Mouse (Mus musculus): Measurements from ENCODE around the gene Orc2. TPM values are rescaled to one million over a fixed set of nuclear protein-coding genes. Genes with fewer than 3 reads are reported as not detected.
A peak's percentile ranks its signal among the peaks of the same experiment; 100 is the strongest.

Gene Orc2
- polyA plus RNA-seq (2015; fragmentation: Nextera tagmentation; extraction: Ambion mirVana): 30.5 and 32.9 TPM in 2 replicates

DNA sequence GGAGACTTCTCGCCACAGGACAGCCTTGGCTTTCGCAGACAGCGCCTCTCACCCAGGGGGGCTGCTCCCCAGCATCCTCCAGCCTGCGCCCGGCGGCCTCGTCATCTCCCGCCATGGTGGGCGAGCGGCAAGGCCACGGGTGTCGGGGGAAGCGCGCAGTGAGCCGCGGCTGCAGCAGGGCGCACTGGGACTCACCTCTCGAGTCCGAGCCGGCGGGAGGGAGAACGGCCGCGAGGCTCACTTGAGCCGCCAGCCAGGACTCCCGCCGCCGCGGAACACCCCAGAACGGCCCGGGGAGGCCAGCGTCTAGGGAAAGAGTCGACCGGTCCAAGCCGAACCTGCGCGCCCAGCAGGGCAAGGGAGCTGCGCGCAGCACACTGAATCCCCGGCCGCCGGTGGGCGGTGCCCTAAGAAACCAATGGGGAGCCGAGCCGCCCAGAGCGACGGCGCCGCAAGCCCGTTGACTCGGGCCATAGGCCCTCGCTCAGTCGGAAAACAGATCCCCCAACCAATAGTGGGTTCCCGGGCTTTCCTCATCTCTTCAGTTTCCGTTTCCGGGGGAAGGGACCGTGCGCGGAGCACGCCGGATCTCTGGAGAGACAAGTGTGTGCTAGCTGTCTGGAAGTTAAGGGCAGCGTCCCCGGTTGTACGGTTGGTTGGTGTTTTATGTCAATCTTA is at the start of gene Orc2:
Orc2 (minus strand) TSS at position 533 of the 678 bp plus-strand sequence.
- H3K36me3 ChIP-seq: peaks cover 25% of the 10 kb centered on the region
- H3K9ac ChIP-seq (replicated peaks): peak within 1 kb of the TSS; percentile 86
- peaks cover 18% of the 10 kb centered on the region; the same call in 1 of the 2 replicates for H3K9me3 ChIP-seq
- H3K4me1 ChIP-seq: peaks cover 19% of the 10 kb centered on the region
- under 1% methylated on average over 64 of the region's 64 CpGs for WGBS
- H3K4me3 ChIP-seq: peak within 1 kb of the TSS; percentile 81
- ATAC-seq (replicated peaks): peak; percentile 100
- peak within 1 kb of the TSS; percentile 79 for H3K27ac ChIP-seq (replicated peaks)
- peak within 1 kb of the TSS; percentile 89 for H3K4me2 ChIP-seq (replicated peaks)
- no peaks in the 10 kb centered on the region for H3K27me3 ChIP-seq

DNA sequence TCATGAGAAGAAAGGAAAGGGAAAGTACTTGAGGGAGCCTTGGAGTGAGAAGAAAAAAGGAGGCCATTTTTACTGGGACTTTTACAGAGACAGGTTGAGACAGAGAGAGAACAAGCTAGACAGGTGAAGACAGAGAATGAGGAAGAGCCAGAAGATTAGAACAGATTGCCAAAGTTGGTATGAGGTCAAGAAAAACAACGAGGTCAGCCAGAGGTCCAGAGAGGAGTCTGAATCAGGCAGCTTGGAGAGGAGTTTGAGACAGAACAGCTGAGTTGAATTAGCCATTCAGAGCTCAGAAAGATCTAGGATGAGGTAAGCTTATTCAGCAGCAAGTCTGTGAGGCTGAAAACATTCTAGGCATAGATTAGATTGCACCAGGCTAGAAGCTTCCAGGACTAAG is 36.5 kb upstream of the Orc2 start:
- no peak overlapping the region for H3K9ac ChIP-seq (replicated peaks)
- no peak overlapping the region for H3K27ac ChIP-seq (replicated peaks)
- 94% methylated on average over 1 of the region's 1 CpGs for WGBS
- H3K36me3 ChIP-seq: peaks cover 59% of the 10 kb centered on the region
- no peaks in the 10 kb centered on the region for H3K9me3 ChIP-seq
- H3K4me2 ChIP-seq (replicated peaks): no peak overlapping the region
- H3K4me1 ChIP-seq: no peaks in the 10 kb centered on the region
- H3K27me3 ChIP-seq: no peaks in the 10 kb centered on the region
- no peak overlapping the region for H3K4me3 ChIP-seq
- no peak for ATAC-seq (replicated peaks)

DNA sequence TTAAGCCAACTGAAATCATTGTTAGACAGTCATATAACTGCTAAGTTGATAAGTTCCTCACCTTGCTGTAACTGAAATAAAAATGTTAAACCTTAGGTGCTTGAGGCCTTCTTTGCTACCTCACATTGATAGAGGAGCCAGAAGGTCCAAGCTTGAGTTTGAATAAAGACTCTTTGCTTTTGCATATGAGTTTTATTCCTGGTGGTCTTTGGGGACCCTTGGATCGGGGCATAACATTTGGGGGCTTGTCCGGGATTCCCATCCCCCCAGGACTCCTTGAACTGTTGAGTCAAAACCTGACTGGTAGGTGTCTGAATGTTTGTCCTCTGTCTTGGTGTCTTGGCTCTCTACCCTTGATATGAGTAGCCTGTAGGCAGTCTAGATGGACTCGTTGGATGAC is 2.3 kb upstream of the Orc2 start:
- peaks cover 19% of the 10 kb centered on the region for H3K4me1 ChIP-seq
- WGBS: 94% methylated on average over 3 of the region's 3 CpGs

GRCm38 (mm10) chr1:58503793-58504370 is 1.0 kb downstream of the Orc2 start:
- H3K27ac ChIP-seq (replicated peaks): peak overlapping the region; percentile 79
- peaks cover 15% of the 10 kb centered on the region; the same call in 1 of the 2 replicates for H3K9me3 ChIP-seq
- H3K9ac ChIP-seq (replicated peaks): peak overlapping the region; percentile 86
- peaks cover 19% of the 10 kb centered on the region for H3K4me1 ChIP-seq
- peak overlapping the region; percentile 81 for H3K4me3 ChIP-seq
- no peak for ATAC-seq (replicated peaks)
- H3K27me3 ChIP-seq: no peaks in the 10 kb centered on the region
- peak overlapping the region; percentile 89 for H3K4me2 ChIP-seq (replicated peaks)
- H3K36me3 ChIP-seq: peaks cover 30% of the 10 kb centered on the region
- 27% methylated on average over 9 of the region's 9 CpGs for WGBS

More for the DNA sequence above, 2.3 kb upstream of the Orc2 start:
- Histone ChIP-seq H3K4me3 (no peak overlapping the region), H3K9ac (replicated peaks) (no peak overlapping the region), H3K9me3 (peaks cover 18% of the 10 kb centered on the region; the same call in 1 of the 2 replicates), H3K36me3 (0 out of 2 replicates have a peak, but pooled peaks cover 11% of the 10 kb centered on the region), H3K27me3 (no peaks in the 10 kb centered on the region), H3K4me2 (replicated peaks) (no peak overlapping the region), H3K27ac (replicated peaks) (no peak overlapping the region)
- ATAC-seq (replicated peaks): no peak

GRCm38 (mm10) chr1:58503134-58503533 is 1.8 kb downstream of the Orc2 start:
- H3K9ac ChIP-seq (replicated peaks): no peak overlapping the region
- H3K27ac ChIP-seq (replicated peaks): no peak overlapping the region
- H3K27me3 ChIP-seq: no peaks in the 10 kb centered on the region
- H3K36me3 ChIP-seq: peaks cover 30% of the 10 kb centered on the region
- H3K4me2 ChIP-seq (replicated peaks): peak overlapping the region; percentile 89; the same call in 1 of the 2 replicates
- no peak for ATAC-seq (replicated peaks)
- peaks cover 13% of the 10 kb centered on the region; the same call in 1 of the 2 replicates for H3K9me3 ChIP-seq
- H3K4me3 ChIP-seq: peak overlapping the region; percentile 81; the same call in 1 of the 2 replicates
- peaks cover 19% of the 10 kb centered on the region for H3K4me1 ChIP-seq

DNA sequence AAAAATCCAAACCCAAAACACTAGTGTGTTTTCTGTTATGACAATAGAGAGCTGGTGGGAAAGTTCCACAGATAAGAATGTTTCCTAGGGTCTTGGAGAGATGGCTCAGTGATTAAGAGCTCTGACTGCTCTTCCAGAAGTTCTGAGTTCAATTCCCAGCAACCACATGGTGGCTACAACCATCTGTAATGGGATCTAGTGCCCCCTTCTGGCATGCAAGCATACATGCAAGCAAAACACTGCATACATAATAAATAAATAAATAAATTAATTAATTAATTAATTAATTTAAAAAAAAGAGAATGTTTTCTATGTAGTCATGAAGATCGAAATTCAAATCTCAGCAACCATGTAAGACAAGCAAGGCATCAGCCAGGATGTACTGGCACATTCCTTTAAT is 6.2 kb downstream of the Orc2 start:
- Histone ChIP-seq H3K9ac (replicated peaks) (no peak overlapping the region), H3K9me3 (no peaks in the 10 kb centered on the region), H3K4me1 (peaks cover 8% of the 10 kb centered on the region), H3K4me2 (replicated peaks) (no peak overlapping the region), H3K4me3 (no peak overlapping the region), H3K36me3 (peaks cover 50% of the 10 kb centered on the region), H3K27me3 (no peaks in the 10 kb centered on the region), H3K27ac (replicated peaks) (no peak overlapping the region)
- ATAC-seq (replicated peaks): no peak
- 94% methylated on average over 1 of the region's 1 CpGs for WGBS

- H3K9me3 ChIP-seq: no peaks in the 10 kb centered on the region
- peaks cover 60% of the 10 kb centered on the region for H3K36me3 ChIP-seq
- 97% methylated on average over 4 of the region's 4 CpGs for WGBS
- no peaks in the 10 kb centered on the region for H3K27me3 ChIP-seq
- no peak overlapping the region for H3K27ac ChIP-seq (replicated peaks)
- H3K4me1 ChIP-seq: no peaks in the 10 kb centered on the region
- no peak overlapping the region for H3K4me2 ChIP-seq (replicated peaks)
- ATAC-seq (replicated peaks): no peak
- H3K4me3 ChIP-seq: no peak overlapping the region
- no peak overlapping the region for H3K9ac ChIP-seq (replicated peaks)
These were observed 7.2 kb downstream of the Orc2 start for GRCm38 (mm10) chr1:58497678-58498077.

GRCm38 (mm10) chr1:58495603-58496002 is 9.3 kb downstream of the Orc2 start:
- Histone ChIP-seq H3K36me3 (peaks cover 76% of the 10 kb centered on the region), H3K4me2 (replicated peaks) (no peak overlapping the region), H3K4me3 (no peak overlapping the region), H3K9me3 (no peaks in the 10 kb centered on the region), H3K27me3 (no peaks in the 10 kb centered on the region), H3K4me1 (no peaks in the 10 kb centered on the region), H3K9ac (replicated peaks) (no peak overlapping the region), H3K27ac (replicated peaks) (no peak overlapping the region)
- no peak for ATAC-seq (replicated peaks)
- WGBS: 91% methylated on average over 6 of the region's 6 CpGs

DNA sequence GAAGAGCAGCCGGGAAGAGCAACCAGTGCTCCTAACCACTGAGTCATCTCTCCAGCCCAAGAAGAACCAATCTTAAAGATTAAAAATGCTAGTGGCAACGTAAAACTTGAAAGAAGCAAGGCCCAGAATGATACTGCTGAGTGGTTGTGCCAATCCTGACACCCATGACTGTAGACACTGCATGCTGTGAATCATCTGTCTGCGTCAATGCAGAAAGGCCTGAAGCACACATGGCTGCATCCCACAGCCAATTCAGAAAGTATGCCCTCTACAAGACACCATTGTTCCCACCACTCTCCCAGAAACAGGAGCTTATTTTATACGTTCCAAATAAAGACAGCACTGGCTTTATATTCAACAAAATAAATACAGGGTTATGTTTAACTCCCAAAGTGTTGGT is 22.3 kb downstream of the Orc2 start:
- Histone ChIP-seq H3K4me2 (replicated peaks) (no peak overlapping the region), H3K27me3 (no peaks in the 10 kb centered on the region), H3K27ac (replicated peaks) (no peak overlapping the region), H3K36me3 (peaks cover 73% of the 10 kb centered on the region), H3K4me1 (no peaks in the 10 kb centered on the region), H3K9ac (replicated peaks) (no peak overlapping the region), H3K9me3 (no peaks in the 10 kb centered on the region), H3K4me3 (no peak overlapping the region)
- no peak for ATAC-seq (replicated peaks)
- 95% methylated on average over 4 of the region's 4 CpGs for WGBS

DNA sequence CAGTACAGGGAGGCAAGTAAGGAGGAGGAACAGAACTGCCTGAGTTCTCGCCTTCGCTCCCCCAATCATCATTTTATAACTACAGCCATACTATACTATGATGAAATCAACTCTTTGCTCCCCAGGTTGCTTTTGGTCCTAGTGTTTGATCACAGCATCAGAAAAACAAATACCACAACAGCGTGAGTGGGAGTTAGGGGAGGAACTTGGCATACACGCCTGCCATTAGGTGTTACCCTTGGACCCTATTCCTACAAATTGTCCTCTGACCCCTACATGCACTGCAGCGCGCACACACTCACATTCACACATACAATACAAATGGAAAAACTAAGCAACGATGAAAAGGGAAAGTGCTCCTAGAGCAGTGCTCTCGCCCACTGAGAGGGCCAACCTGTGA is 29.2 kb downstream of the Orc2 start:
- 98% methylated on average over 8 of the region's 8 CpGs for WGBS
- no peaks in the 10 kb centered on the region for H3K4me1 ChIP-seq
- H3K9me3 ChIP-seq: no peaks in the 10 kb centered on the region
- no peak overlapping the region for H3K9ac ChIP-seq (replicated peaks)
- H3K4me2 ChIP-seq (replicated peaks): no peak overlapping the region
- no peak for ATAC-seq (replicated peaks)
- H3K36me3 ChIP-seq: peaks cover 81% of the 10 kb centered on the region
- no peak overlapping the region for H3K4me3 ChIP-seq
- no peaks in the 10 kb centered on the region for H3K27me3 ChIP-seq
- no peak overlapping the region for H3K27ac ChIP-seq (replicated peaks)

GRCm38 (mm10) chr1:58465561-58465960 is 39.3 kb downstream of the Orc2 start:
- Histone ChIP-seq H3K4me3 (no peak overlapping the region), H3K27me3 (no peaks in the 10 kb centered on the region), H3K27ac (replicated peaks) (no peak overlapping the region), H3K4me2 (replicated peaks) (no peak overlapping the region), H3K36me3 (peaks cover 74% of the 10 kb centered on the region), H3K4me1 (no peaks in the 10 kb centered on the region), H3K9ac (replicated peaks) (no peak overlapping the region), H3K9me3 (no peaks in the 10 kb centered on the region)
- ATAC-seq (replicated peaks): no peak
- WGBS: 93% methylated on average over 4 of the region's 4 CpGs

DNA sequence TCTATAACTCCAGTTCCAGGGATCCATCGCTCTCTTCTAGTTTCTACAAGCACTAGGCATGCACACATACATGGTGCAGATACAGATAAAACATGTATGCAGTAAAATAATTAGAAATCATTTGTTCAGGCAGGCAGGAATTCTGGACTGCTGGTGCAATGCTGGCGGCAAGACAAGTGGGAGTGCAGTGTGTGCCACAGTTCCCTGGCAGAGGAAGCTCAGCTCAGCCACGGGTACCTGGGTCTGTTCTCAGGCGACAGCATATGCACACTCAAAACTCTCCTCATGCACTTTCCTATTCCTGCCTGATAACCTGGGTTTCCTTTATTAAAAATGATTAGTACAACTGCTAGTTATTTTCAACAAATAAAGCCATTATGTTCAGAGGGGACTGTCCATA is 39.9 kb downstream of the Orc2 start:
- no peak overlapping the region for H3K27ac ChIP-seq (replicated peaks)
- no peaks in the 10 kb centered on the region for H3K9me3 ChIP-seq
- H3K36me3 ChIP-seq: peaks cover 73% of the 10 kb centered on the region
- H3K9ac ChIP-seq (replicated peaks): no peak overlapping the region
- no peak overlapping the region for H3K4me3 ChIP-seq
- H3K4me1 ChIP-seq: no peaks in the 10 kb centered on the region
- no peaks in the 10 kb centered on the region for H3K27me3 ChIP-seq
- H3K4me2 ChIP-seq (replicated peaks): no peak overlapping the region
- WGBS: 89% methylated on average over 4 of the region's 4 CpGs
- no peak for ATAC-seq (replicated peaks)

All from forebrain, embryonic 15.5 days (tissue).